Mouse (Mus musculus) lung, postnatal 4 days (tissue): ENCODE measurements around the gene Dgkz.

Experiments used
- DNase-seq, 2 experiments: peaks; one replicate each; pipeline ENCODE4 v3.0.0; 2021

The Dgkz gene

GRCm38 (mm10) chr2:91993409-91993808 is 17.7 kb upstream of the Dgkz start:
- DNase-seq: no peak

GRCm38 (mm10) chr2:91989750-91990149 is 14.1 kb upstream of the Dgkz start:
- DNase-seq: no peak

- DNase-seq: peak; percentile 69 to 88
Observed at GRCm38 (mm10) chr2:91987542-91987941, 11.9 kb upstream of the Dgkz start.

GRCm38 (mm10) chr2:91986071-91986470 is 10.4 kb upstream of the Dgkz start:
- peak; percentile 55 to 56 for DNase-seq

GRCm38 (mm10) chr2:91984906-91985525 is 9.4 kb upstream of the Dgkz start:
- DNase-seq: no peak

- DNase-seq: peak; percentile 83 to 91
Observed at GRCm38 (mm10) chr2:91984439-91984838, 8.8 kb upstream of the Dgkz start.

- no peak for DNase-seq
Observed at GRCm38 (mm10) chr2:91980830-91981229, 5.2 kb upstream of the Dgkz start.

GRCm38 (mm10) chr2:91980245-91980644 is 4.6 kb upstream of the Dgkz start:
- no peak for DNase-seq

- DNase-seq: no peak
Observed at GRCm38 (mm10) chr2:91978547-91978946, 2.9 kb upstream of the Dgkz start.

- DNase-seq: no peak
Observed at GRCm38 (mm10) chr2:91977960-91978359, 2.3 kb upstream of the Dgkz start.

GRCm38 (mm10) chr2:91973416-91974135 is 2.1 kb downstream of the Dgkz start:
- no peak for DNase-seq

GRCm38 (mm10) chr2:91972121-91972566 is 3.5 kb downstream of the Dgkz start:
- peak; percentile 57 to 65 for DNase-seq

GRCm38 (mm10) chr2:91971231-91972097 is 4.2 kb downstream of the Dgkz start:
- DNase-seq: peak; percentile 60 to 80

- DNase-seq: peak; percentile 71 to 83
Observed at GRCm38 (mm10) chr2:91967962-91968361, 7.7 kb downstream of the Dgkz start.

- DNase-seq: no peak
Observed at GRCm38 (mm10) chr2:91966367-91966766, 9.3 kb downstream of the Dgkz start.

- DNase-seq: peak; percentile 87 to 90
Observed at GRCm38 (mm10) chr2:91965417-91965816, 10.2 kb downstream of the Dgkz start.

GRCm38 (mm10) chr2:91964610-91965204 is 11.0 kb downstream of the Dgkz start:
- DNase-seq: no peak

- peak; percentile 98 to 99 for DNase-seq
Observed at GRCm38 (mm10) chr2:91963443-91963932, 12.2 kb downstream of the Dgkz start.

- no peak for DNase-seq
Observed at GRCm38 (mm10) chr2:91962864-91963401, 12.7 kb downstream of the Dgkz start.

GRCm38 (mm10) chr2:91961901-91962761 is 13.5 kb downstream of the Dgkz start:
- no peak for DNase-seq

GRCm38 (mm10) chr2:91960459-91960858 is 15.2 kb downstream of the Dgkz start:
- no peak for DNase-seq
